Mouse (Mus musculus) G1E-ER4 (cell line): ENCODE measurements around the gene Arhgef17. TPM values are rescaled to one million over a fixed set of nuclear protein-coding genes. Genes with fewer than 3 reads are reported as not detected.

ENCODE experiments used
- GATA1 ChIP-seq: IDR thresholded peaks from one replicate; pipeline ENCODE4 v1.8.0; 2012; ENCODE audit warnings: low read length, inconsistent platforms
- polyA plus RNA-seq: library from polyadenylated mRNA; stranded (reverse); fragments of >175 nt; gene quantifications from 2 replicates; pipeline ENCODE4 v1.2.3, GENCODE M21; 2012

The Arhgef17 gene
- polyA plus RNA-seq, 1 experiment = not detected

GRCm38 (mm10) chr7:100875822-100876221, 56.1 kb downstream of the Arhgef17 start:
- no peak for TF ChIP-seq GATA1

DNA sequence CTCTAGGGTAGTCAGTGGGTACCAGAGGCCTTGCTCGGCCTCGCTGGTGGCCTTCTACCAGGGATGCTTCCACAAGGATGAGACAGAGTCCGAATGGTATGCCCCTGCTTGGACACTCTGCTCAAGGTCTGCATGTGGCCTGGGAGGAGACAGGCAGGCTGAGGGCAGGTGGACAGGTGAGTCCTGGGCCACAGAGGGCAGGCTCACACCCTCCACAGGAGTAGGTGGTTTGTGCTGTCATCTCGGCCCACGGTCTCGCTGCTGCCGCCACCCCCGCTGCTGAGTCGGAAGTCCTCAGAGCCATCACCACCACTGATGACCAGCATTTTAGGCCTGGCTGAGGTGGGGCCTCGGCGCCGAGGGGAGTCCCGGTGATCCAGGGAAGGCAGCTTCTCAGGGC, 58.7 kb downstream of the Arhgef17 start:
- TF ChIP-seq GATA1 = no peak

DNA sequence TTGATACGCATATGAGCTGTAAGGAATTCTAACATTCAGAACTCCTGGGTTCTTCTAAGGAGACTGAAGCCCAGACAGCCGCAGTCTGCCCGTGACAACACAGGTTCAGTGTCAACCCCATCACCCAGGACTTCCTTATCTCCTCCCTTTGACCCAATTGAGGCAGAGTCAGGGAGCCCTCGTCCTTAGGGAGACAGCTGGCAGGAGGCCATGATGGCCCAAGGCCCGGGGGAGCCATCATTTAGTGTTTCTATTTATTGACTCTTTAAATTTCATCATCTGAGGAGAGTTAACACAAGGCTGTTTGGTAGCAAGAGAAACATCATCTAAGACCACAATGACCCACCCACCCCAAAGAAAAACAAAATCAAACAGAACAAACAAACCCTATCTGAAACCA, 60.0 kb downstream of the Arhgef17 start:
- no peak for TF ChIP-seq GATA1

DNA sequence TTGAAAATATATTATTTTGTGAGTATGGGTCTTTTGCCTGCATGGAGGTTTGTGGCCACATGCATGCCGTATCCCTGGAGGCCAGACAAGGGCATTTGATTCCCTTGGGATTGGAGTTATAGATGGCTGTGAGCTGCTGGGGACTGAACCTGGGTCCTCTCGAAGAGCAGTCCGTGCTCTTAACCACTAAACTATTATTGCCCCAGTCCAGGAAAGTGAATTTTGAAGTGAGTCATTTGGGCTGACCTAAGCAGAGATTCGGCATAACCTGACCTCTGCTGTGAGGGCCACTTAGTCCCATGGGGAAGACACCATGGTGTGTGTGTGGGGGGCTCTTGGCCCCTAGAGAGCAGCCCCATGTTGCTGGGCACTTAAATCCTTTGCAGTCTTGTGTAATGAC, 60.6 kb downstream of the Arhgef17 start:
- TF ChIP-seq GATA1 = no peak

GRCm38 (mm10) chr7:100869877-100870629, 61.9 kb downstream of the Arhgef17 start:
- TF ChIP-seq GATA1 = no peak

DNA sequence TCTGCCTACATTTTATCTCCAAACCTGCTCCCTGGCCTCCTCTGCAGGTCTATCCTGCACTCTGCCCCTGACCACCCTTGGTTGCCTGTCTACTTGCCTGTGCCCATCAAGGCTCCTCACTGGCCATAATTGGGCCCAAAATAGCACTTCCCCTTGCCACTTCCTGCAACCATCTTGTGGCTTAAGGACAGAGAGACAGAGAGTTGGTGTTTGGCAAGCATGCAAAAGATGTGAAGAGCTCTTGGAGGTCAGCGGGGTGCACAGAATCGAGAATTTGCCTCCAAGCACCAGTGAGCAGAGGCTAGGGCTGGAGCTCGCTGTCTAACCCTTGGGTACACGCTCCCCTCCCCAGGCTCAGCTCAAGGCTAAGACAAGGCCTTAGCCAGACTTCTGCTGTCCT, 63.4 kb downstream of the Arhgef17 start:
- TF ChIP-seq GATA1 = no peak

DNA sequence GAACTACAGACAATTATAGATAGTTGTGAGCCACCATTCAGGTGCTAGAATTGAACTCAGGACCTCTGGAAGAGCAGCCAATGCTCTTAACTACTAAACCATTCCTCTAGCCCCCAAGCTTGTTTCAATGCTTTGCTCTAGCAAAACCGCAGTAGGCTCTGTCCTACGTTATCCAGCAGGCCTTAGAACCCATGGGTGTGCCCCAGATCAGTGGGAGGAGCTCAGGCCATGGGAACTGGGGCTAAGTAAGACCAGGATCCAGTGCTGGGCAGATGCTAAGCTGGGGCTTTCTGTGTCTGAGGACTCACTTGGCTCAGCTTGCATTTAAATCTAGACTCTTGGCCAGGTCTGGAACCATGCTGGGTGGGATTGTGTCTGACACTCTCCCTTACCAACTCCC, 64.3 kb downstream of the Arhgef17 start:
- no peak for TF ChIP-seq GATA1

GRCm38 (mm10) chr7:100866675-100867074, 65.2 kb downstream of the Arhgef17 start:
- no peak for TF ChIP-seq GATA1

DNA sequence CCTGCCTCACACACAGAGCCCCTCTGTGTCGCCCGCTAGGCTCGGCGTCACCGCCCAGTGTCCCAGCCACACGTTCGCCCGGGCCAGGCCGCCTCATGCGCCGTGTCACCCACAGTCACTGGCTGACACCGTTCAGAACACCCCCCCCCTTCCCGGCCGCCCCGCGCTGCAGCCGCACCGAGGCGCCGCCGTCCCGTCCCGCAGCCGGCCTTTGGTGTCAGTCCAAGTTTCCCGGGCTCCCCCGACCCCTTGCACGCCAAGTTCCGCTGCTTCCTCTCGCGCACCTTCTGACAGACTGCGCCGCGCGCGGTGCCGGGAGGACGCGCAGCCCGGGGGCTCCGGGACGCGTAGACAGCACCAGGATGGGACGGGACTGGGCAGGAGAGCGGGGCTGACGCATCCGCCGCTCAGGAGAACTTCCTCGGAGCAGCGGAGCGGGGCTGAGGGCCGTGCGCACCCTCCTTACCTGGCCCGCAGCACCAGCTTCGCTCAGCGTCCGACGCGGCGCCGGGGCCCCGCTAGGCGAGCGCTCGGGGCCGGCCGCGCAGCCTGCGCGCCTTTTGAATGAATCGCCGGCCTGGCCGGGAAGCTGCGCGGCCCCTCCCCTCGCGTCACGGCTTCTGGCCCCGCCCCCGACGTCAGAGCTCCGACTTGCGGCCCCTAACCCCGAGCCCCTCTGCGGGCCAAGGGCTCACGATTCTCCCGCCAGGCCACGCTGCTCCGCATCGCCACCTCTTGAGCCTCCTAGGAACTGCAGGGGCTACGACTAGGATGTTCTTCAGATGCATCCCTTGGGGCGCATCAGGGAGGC, 68.9 kb downstream of the Arhgef17 start, which contains the start of gene Relt:
Relt (minus strand) TSS at position 619 of the 811 bp plus-strand sequence.
- no peak for TF ChIP-seq GATA1

- no peak for TF ChIP-seq GATA1
Observed at GRCm38 (mm10) chr7:100862353-100862752, 69.6 kb downstream of the Arhgef17 start.

- no peak for TF ChIP-seq GATA1
Observed at GRCm38 (mm10) chr7:100861209-100861608, 70.7 kb downstream of the Arhgef17 start.

DNA sequence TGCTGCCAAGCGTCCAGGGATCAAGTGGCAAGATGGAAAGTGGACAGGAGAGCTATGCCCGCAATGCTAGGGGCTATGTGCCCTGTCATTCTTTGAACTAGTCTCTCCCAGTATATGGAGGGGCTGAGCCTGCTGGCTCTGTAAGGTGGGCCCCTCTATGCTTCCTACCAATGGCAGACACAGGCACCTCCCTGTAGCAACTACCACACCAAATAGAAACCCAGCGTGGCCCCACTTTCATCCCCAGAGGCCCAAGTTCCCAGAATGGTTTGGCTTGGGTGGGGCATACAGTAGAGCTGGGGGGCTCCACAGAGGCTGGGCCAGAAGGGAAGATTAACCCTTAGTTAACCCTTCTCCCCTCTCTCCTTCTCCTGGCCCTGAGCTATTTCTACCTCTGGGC, 71.5 kb downstream of the Arhgef17 start:
- TF ChIP-seq GATA1 = no peak

DNA sequence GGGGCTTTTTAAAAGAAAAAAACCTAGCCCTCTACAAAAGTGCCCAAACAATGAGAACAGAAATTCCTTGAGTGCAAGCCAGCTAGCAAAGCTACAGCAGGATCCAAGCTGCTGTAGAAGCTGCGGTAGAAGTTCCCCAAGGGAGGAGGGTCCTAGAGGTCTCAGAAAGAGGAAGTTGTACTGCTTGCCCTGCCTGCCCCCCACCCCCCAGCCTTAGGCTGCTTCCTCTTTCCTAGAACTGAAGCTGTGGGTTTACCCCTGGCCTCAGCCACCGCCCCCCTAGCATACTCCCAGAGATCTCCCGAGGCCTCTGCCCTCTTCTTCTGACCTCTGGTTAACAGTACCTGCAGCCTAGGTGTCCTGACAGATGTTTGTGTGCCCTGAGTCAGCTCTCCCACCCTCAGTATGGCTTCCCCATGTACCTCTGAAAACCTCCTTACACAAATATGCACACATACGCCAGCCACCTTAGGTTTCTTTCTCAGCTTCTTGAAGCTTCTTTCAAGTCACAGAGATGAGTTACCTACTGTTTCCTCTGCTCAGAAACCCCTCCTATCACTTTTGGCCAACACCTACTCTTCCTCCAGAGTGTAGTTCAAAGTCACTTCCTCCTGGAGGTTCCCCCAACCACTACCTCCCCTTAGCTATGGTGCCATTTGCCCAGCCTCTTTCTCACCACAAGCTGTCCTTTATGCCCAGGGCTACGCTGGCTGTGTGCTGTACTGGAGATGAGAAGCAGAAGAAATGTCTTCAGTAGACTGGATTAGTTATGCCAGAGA, 75.9 kb downstream of the Arhgef17 start:
- no peak for TF ChIP-seq GATA1

DNA sequence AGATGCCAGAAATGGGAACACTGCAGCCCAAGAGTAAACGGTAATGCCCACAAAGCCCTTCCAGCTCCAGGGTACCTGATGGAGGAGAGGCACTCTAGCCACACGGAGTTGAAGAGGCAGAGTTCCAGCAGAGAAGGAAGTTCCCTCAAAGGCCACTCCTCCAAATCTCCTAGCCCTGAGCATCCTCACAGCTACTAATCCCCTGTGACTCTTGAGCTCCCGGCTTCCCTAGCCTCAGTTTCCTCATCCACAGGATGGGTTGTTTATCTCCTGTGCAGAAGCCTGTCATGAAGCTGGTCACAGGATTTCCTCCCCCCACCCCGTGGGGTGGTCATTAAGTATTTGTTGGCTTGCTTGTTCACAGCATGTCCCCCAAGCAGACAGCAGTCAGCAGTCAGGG, 76.6 kb downstream of the Arhgef17 start:
- TF ChIP-seq GATA1 = no peak

GRCm38 (mm10) chr7:100854861-100855260, 77.0 kb downstream of the Arhgef17 start:
- no peak for TF ChIP-seq GATA1

DNA sequence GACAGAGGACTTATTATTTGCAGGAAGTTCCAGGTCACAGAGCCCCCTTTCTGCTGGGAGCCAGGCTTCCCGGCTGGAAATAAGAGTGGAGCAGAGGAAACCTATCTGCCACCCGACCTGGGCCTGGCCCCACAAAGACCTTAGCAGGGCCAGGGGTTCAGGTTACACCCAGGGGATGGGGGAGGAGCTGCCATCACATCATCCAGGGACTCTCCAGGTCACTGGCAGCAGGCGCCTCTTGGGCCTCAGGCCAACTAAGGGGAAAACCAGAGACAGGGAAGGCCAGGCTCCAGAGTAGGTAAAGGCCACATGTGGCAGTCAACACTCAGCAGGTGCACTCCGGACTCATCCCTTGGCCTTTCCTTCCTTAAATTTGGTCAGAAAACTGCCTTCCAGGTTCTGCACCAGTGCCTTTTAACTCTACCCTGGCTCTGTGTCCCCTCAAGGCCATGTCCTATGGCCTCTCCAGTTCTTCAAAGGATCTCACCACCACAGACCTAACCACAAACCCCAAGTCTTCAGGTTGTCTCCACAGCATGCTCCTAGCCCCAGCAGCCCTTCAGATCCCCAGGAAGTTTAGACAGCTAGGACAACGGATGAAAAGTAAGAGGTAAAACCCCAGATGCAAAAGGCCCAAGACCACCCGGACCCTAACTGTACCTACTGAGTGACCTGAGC, 77.6 kb downstream of the Arhgef17 start:
- no peak for TF ChIP-seq GATA1
